Mouse (Mus musculus): ENCODE data around the gene Styxl1. TPM values are rescaled to one million over a fixed set of nuclear protein-coding genes. Genes with fewer than 3 reads are reported as not detected.
A peak's percentile ranks its signal among the peaks of the same experiment; 100 is the strongest.

Styxl1 gene
- polyA plus RNA-seq, 1 experiment = 0.26 TPM

GRCm38 (mm10) chr5:135793996-135794858 is 16.0 kb upstream of the Styxl1 start:
- WGBS = 12% methylated on average over 20 of the region's 20 CpGs
- TF ChIP-seq CTCF (IDR thresholded peaks at IDR 0.05; ENCODE audit: borderline replicate concordance, insufficient read depth, low read depth, low read length) = peak; percentile 99
- TF ChIP-seq POLR2A (IDR thresholded peaks at IDR 0.05; ENCODE audit: borderline replicate concordance, insufficient read depth, low read length) = no peak
- peak; percentile 89 to 96 for DNase-seq
- H3K4me1 ChIP-seq (ENCODE audit: control insufficient read depth, insufficient read depth, low read length) = peaks cover 9% of the 10 kb centered on the region; the same call in 1 of the 2 replicates
- 0 out of 2 replicates have a peak overlapping the region, but pooled peaks have one; percentile 9 for H3K27ac ChIP-seq (ENCODE audit: insufficient read depth, low read length)
- H3K4me3 ChIP-seq (replicated peaks; ENCODE audit: insufficient read depth, low read depth, low read length) = no peak overlapping the region
- H3K27me3 ChIP-seq (ENCODE audit: control insufficient read depth, insufficient read depth, low read length) = no peaks in the 10 kb centered on the region

GRCm38 (mm10) chr5:135782901-135783300 is 4.7 kb upstream of the Styxl1 start:
- Histone ChIP-seq H3K27me3 (ENCODE audit: control insufficient read depth, insufficient read depth, low read length) (no peaks in the 10 kb centered on the region), H3K4me1 (ENCODE audit: control insufficient read depth, insufficient read depth, low read length) (peaks cover 11% of the 10 kb centered on the region; the same call in 1 of the 2 replicates), H3K4me3 (replicated peaks; ENCODE audit: insufficient read depth, low read depth, low read length) (no peak overlapping the region), H3K27ac (ENCODE audit: insufficient read depth, low read length) (no peak overlapping the region)
- TF ChIP-seq CTCF (IDR thresholded peaks at IDR 0.05; ENCODE audit: borderline replicate concordance, insufficient read depth, low read depth, low read length) (no peak), POLR2A (IDR thresholded peaks at IDR 0.05; ENCODE audit: borderline replicate concordance, insufficient read depth, low read length) (no peak)
- DNase-seq = no peak
- WGBS = 76% methylated on average over 4 of the region's 4 CpGs

- DNase-seq = no peak
- 61% methylated on average over 8 of the region's 8 CpGs for WGBS
- Histone ChIP-seq H3K27ac (ENCODE audit: insufficient read depth, low read length) (no peak overlapping the region), H3K4me3 (replicated peaks; ENCODE audit: insufficient read depth, low read depth, low read length) (peak overlapping the region; percentile 8), H3K27me3 (ENCODE audit: control insufficient read depth, insufficient read depth, low read length) (no peaks in the 10 kb centered on the region), H3K4me1 (ENCODE audit: control insufficient read depth, insufficient read depth, low read length) (peaks cover 11% of the 10 kb centered on the region; the same call in 1 of the 2 replicates)
- TF ChIP-seq POLR2A (IDR thresholded peaks at IDR 0.05; ENCODE audit: borderline replicate concordance, insufficient read depth, low read length) (no peak), CTCF (IDR thresholded peaks at IDR 0.05; ENCODE audit: borderline replicate concordance, insufficient read depth, low read depth, low read length) (no peak)
These were observed 2.1 kb upstream of the Styxl1 start for GRCm38 (mm10) chr5:135780331-135780730.

GRCm38 (mm10) chr5:135778471-135779445 is 573 bp upstream of the Styxl1 start, which contains the start of gene Mdh2:
TSS of gene Mdh2 (plus strand) at chr5:135778480.
- DNase-seq = peak; percentile 99 to 100
- WGBS = under 1% methylated on average over 70 of the region's 70 CpGs
- Histone ChIP-seq H3K4me3 (replicated peaks; ENCODE audit: insufficient read depth, low read depth, low read length) (peak within 1 kb of the TSS; percentile 95), H3K27me3 (ENCODE audit: control insufficient read depth, insufficient read depth, low read length) (no peaks in the 10 kb centered on the region), H3K27ac (ENCODE audit: insufficient read depth, low read length) (peak within 1 kb of the TSS; percentile 94), H3K4me1 (ENCODE audit: control insufficient read depth, insufficient read depth, low read length) (peaks cover 11% of the 10 kb centered on the region; the same call in 1 of the 2 replicates)
- TF ChIP-seq CTCF (IDR thresholded peaks at IDR 0.05; ENCODE audit: borderline replicate concordance, insufficient read depth, low read depth, low read length) (no peak), POLR2A (IDR thresholded peaks at IDR 0.05; ENCODE audit: borderline replicate concordance, insufficient read depth, low read length) (peak; percentile 99)

GRCm38 (mm10) chr5:135776546-135776945 is 1.6 kb downstream of the Styxl1 start:
- no peak for DNase-seq
- 51% methylated on average over 4 of the region's 4 CpGs for WGBS
- Histone ChIP-seq H3K27ac (ENCODE audit: insufficient read depth, low read length) (no peak overlapping the region), H3K4me1 (ENCODE audit: control insufficient read depth, insufficient read depth, low read length) (peaks cover 7% of the 10 kb centered on the region; the same call in 1 of the 2 replicates), H3K4me3 (replicated peaks; ENCODE audit: insufficient read depth, low read depth, low read length) (no peak overlapping the region), H3K27me3 (ENCODE audit: control insufficient read depth, insufficient read depth, low read length) (no peaks in the 10 kb centered on the region)
- no peak for TF ChIP-seq CTCF (IDR thresholded peaks at IDR 0.05; ENCODE audit: borderline replicate concordance, insufficient read depth, low read depth, low read length)

- H3K4me1 ChIP-seq (ENCODE audit: control insufficient read depth, insufficient read depth, low read length) = no peaks in the 10 kb centered on the region
- no peak for TF ChIP-seq CTCF (IDR thresholded peaks at IDR 0.05; ENCODE audit: borderline replicate concordance, insufficient read depth, low read depth, low read length)
- TF ChIP-seq POLR2A (IDR thresholded peaks at IDR 0.05; ENCODE audit: borderline replicate concordance, insufficient read depth, low read length) = no peak
- H3K27me3 ChIP-seq (ENCODE audit: control insufficient read depth, insufficient read depth, low read length) = no peaks in the 10 kb centered on the region
- H3K27ac ChIP-seq (ENCODE audit: insufficient read depth, low read length) = no peak overlapping the region
- H3K4me3 ChIP-seq (replicated peaks; ENCODE audit: insufficient read depth, low read depth, low read length) = no peak overlapping the region
- 63% methylated on average over 3 of the region's 3 CpGs for whole genome bisulfite sequencing
- DNase-seq = no peak
These were observed 5.7 kb downstream of the Styxl1 start for GRCm38 (mm10) chr5:135772519-135772918.

GRCm38 (mm10) chr5:135764971-135765370 is 13.2 kb downstream of the Styxl1 start:
- no peak for DNase-seq
- TF ChIP-seq POLR2A (IDR thresholded peaks at IDR 0.05; ENCODE audit: borderline replicate concordance, insufficient read depth, low read length) = no peak
- no peak for TF ChIP-seq CTCF (IDR thresholded peaks at IDR 0.05; ENCODE audit: borderline replicate concordance, insufficient read depth, low read depth, low read length)
- Histone ChIP-seq H3K4me3 (replicated peaks; ENCODE audit: insufficient read depth, low read depth, low read length) (no peak overlapping the region), H3K4me1 (ENCODE audit: control insufficient read depth, insufficient read depth, low read length) (0 out of 2 replicates have a peak, but pooled peaks cover 2% of the 10 kb centered on the region), H3K27ac (ENCODE audit: insufficient read depth, low read length) (no peak overlapping the region), H3K27me3 (ENCODE audit: control insufficient read depth, insufficient read depth, low read length) (no peaks in the 10 kb centered on the region)
- 39% methylated on average over 3 of the region's 3 CpGs for WGBS
